ENCODE assay signal across 12 mouse cellular contexts in genomic region chr13:35395192-35395591, GRCm38 (mm10).
DNase-seq lines count a peak whose midpoint lies in the region; ATAC-seq and TF ChIP-seq lines count a peak whose summit lies in the region.
"Had no signal": no experiment of that assay in that cellular context is flagged by ENCODE, and none has a peak within 500 bp of the region (broad histone marks: within the 10 kb centered on the region; RNA-seq: fewer than 3 reads in every experiment).

No protein-coding gene starts in this region.

- no peak for DNase-seq in heart, postnatal 25 days (ENCODE audit: low spot score)
- DNase-seq in lung, postnatal 0 days (ENCODE audit: low spot score), result peak; percentile 13
- DNase-seq in lung, postnatal 4 days, result no peak
- DNase-seq in layer of hippocampus, adult 9-10 months (ENCODE audit: low spot score), result no peak
- DNase-seq in ovary, postnatal 36 days (ENCODE audit: low spot score), result no peak
- DNase-seq: layer of hippocampus, postnatal 36 days; lung, adult 2 months had no signal

- H3K9ac ChIP-seq in heart, embryonic 12.5 days, result no peak overlapping the region
- H3K9ac ChIP-seq in lung, postnatal 0 days (replicated peaks; ENCODE audit: low read depth), result no peak overlapping the region
- H3K9ac ChIP-seq in intestine, embryonic 16.5 days (ENCODE audit: low read depth, low read length), result no peak overlapping the region
- H3K9ac ChIP-seq in stomach, embryonic 15.5 days, result no peak overlapping the region

- no peak for TF ChIP-seq EP300 in lung, postnatal 0 days (IDR thresholded peaks at IDR 0.05)

- no peaks in the 10 kb centered on the region for H3K9me3 ChIP-seq in heart, embryonic 12.5 days (replicated peaks)
- H3K9me3 ChIP-seq in lung, postnatal 0 days (ENCODE audit: low read length), result no peaks in the 10 kb centered on the region
- no peaks in the 10 kb centered on the region for H3K9me3 ChIP-seq in intestine, embryonic 16.5 days (ENCODE audit: control insufficient read depth, low read length)
- H3K9me3 ChIP-seq in stomach, embryonic 15.5 days, result no peaks in the 10 kb centered on the region
- H3K9me3 ChIP-seq: forebrain, embryonic 10.5 days had no signal

- ATAC-seq in heart, embryonic 12.5 days (ENCODE audit: insufficient number of reproducible peaks, low FRiP score), result no peak
- peak; percentile 22; the same call in 1 of the 2 replicates for ATAC-seq in lung, postnatal 0 days
- ATAC-seq in intestine, embryonic 16.5 days, result peak; percentile 62; the same call in 1 of the 2 replicates
- ATAC-seq in stomach, embryonic 15.5 days (ENCODE audit: insufficient read depth, low FRiP score, low read depth), result peak; percentile 66; the same call in 1 of the 2 replicates

- H3K4me3 ChIP-seq in heart, embryonic 12.5 days, result no peak overlapping the region
- H3K4me3 ChIP-seq in lung, postnatal 0 days (ENCODE audit: low read depth, low read length), result no peak overlapping the region
- H3K4me3 ChIP-seq in intestine, embryonic 16.5 days (ENCODE audit: low read length), result no peak overlapping the region
- no peak overlapping the region for H3K4me3 ChIP-seq in stomach, embryonic 15.5 days (replicated peaks)
- H3K4me3 ChIP-seq: forebrain, embryonic 10.5 days; megakaryocyte, embryonic 14.5 days had no signal

- no peak for TF ChIP-seq CTCF in lung, postnatal 0 days (IDR thresholded peaks at IDR 0.05)

- intact Hi-C loops in heart, postnatal 25 days (cut with DNase I), result no loop called here

- peak overlapping the region; percentile 23; the same call in 1 of the 2 replicates for H3K4me2 ChIP-seq in heart, embryonic 12.5 days
- H3K4me2 ChIP-seq in lung, postnatal 0 days (replicated peaks; ENCODE audit: low read depth, low read length), result no peak overlapping the region
- no peak overlapping the region for H3K4me2 ChIP-seq in intestine, embryonic 16.5 days (ENCODE audit: low read depth, low read length)
- H3K4me2 ChIP-seq in stomach, embryonic 15.5 days, result 0 out of 2 replicates have a peak overlapping the region, but pooled peaks have one; percentile 1

- 52% methylated on average over 4 of the region's 4 CpGs for WGBS in heart, embryonic 12.5 days
- WGBS in lung, postnatal 0 days, result 56% methylated on average over 4 of the region's 4 CpGs
- WGBS in intestine, embryonic 16.5 days, result 47% methylated on average over 4 of the region's 4 CpGs
- whole genome bisulfite sequencing in stomach, embryonic 15.5 days, result 55% methylated on average over 4 of the region's 4 CpGs

- H3K36me3 ChIP-seq in heart, embryonic 12.5 days, result no peaks in the 10 kb centered on the region
- no peaks in the 10 kb centered on the region for H3K36me3 ChIP-seq in lung, postnatal 0 days (ENCODE audit: insufficient read depth, low read length)
- H3K36me3 ChIP-seq in intestine, embryonic 16.5 days (ENCODE audit: control insufficient read depth, insufficient read depth, low read length), result no peaks in the 10 kb centered on the region
- no peaks in the 10 kb centered on the region for H3K36me3 ChIP-seq in stomach, embryonic 15.5 days
- H3K36me3 ChIP-seq: forebrain, embryonic 10.5 days had no signal

- H3K27me3 ChIP-seq in heart, embryonic 12.5 days (replicated peaks), result no peaks in the 10 kb centered on the region
- H3K27me3 ChIP-seq in lung, postnatal 0 days (replicated peaks; ENCODE audit: insufficient read depth, low read length), result no peaks in the 10 kb centered on the region
- H3K27me3 ChIP-seq in intestine, embryonic 16.5 days (replicated peaks; ENCODE audit: control insufficient read depth, insufficient read depth, low read length), result no peaks in the 10 kb centered on the region
- no peaks in the 10 kb centered on the region for H3K27me3 ChIP-seq in stomach, embryonic 15.5 days (replicated peaks)

- H3K4me1 ChIP-seq in heart, embryonic 12.5 days (replicated peaks), result peaks cover 25% of the 10 kb centered on the region
- H3K4me1 ChIP-seq in lung, postnatal 0 days (ENCODE audit: insufficient read depth, low read depth, low read length), result no peaks in the 10 kb centered on the region
- H3K4me1 ChIP-seq in intestine, embryonic 16.5 days (ENCODE audit: control insufficient read depth, insufficient read depth, low read length), result peaks cover 11% of the 10 kb centered on the region
- H3K4me1 ChIP-seq in stomach, embryonic 15.5 days, result peaks cover 8% of the 10 kb centered on the region; the same call in 1 of the 2 replicates

- H3K27ac ChIP-seq in heart, embryonic 12.5 days (ENCODE audit: poor library complexity, severe bottlenecking), result peak overlapping the region; percentile 26; the same call in 1 of the 2 replicates
- H3K27ac ChIP-seq in lung, postnatal 0 days (ENCODE audit: low read length), result no peak overlapping the region
- H3K27ac ChIP-seq in intestine, embryonic 16.5 days (ENCODE audit: low read length), result peak overlapping the region; percentile 23; the same call in 1 of the 2 replicates
- peak overlapping the region; percentile 62; the same call in 1 of the 2 replicates for H3K27ac ChIP-seq in stomach, embryonic 15.5 days
- H3K27ac ChIP-seq: forebrain, embryonic 10.5 days had no signal

Comparison
In these comparisons a context has a peak if more than half of its experiments do, and no peak if none do; other contexts are left out.
1. H3K4me2 ChIP-seq: peak in heart, embryonic 12.5 days (single experiment) and stomach, embryonic 15.5 days (single experiment); none in lung, postnatal 0 days (single experiment) and intestine, embryonic 16.5 days (single experiment).